Mouse (Mus musculus) C2C12 (cell line): ENCODE data around the gene BC035947.
A peak's percentile ranks its signal among the peaks of the same experiment; 100 is the strongest.

Experiments used
- CEBPB ChIP-seq: IDR thresholded peaks from one replicate; pipeline ENCODE4 v1.6.1; 2011; ENCODE audit warnings: low read depth, mild to moderate bottlenecking, control low read depth, moderate library complexity
- CTCF ChIP-seq: IDR thresholded peaks from one replicate; pipeline ENCODE4 v1.5.1; 2011; ENCODE audit not compliant: control insufficient read depth, insufficient read depth, insufficient read length
- FOSL1 ChIP-seq: IDR thresholded peaks from one replicate; pipeline ENCODE4 v1.8.0; 2011; ENCODE audit warnings: mild to moderate bottlenecking, low read length; ENCODE audit not compliant: poor library complexity, insufficient read depth, severe bottlenecking
- MAX ChIP-seq: IDR thresholded peaks from one replicate; pipeline ENCODE4 v1.6.1; 2011; ENCODE audit warnings: mild to moderate bottlenecking, control low read depth
- MYOD1 ChIP-seq: IDR thresholded peaks from one replicate; pipeline ENCODE4 v1.6.1; 2011; ENCODE audit warnings: low read depth; ENCODE audit not compliant: control insufficient read depth, insufficient read length
- USF1 ChIP-seq: IDR thresholded peaks from one replicate; pipeline ENCODE4 v1.6.1; 2011; ENCODE audit warnings: low read depth, mild to moderate bottlenecking, control low read depth, moderate library complexity

- TF ChIP-seq FOSL1 (no peak), CTCF (no peak), MAX (peak; percentile 64), CEBPB (no peak), USF1 (peak; percentile 86), MYOD1 (no peak)
Measured at GRCm38 (mm10) chr1:78448091-78448490, 63.9 kb downstream of the BC035947 start.
